Mouse (Mus musculus) gastrocnemius, adult 2 months (tissue): ENCODE results near the gene Pla1a. TPM values are rescaled to one million over a fixed set of nuclear protein-coding genes. Genes with fewer than 3 reads are reported as not detected.
A peak's percentile ranks its signal among the peaks of the same experiment; 100 is the strongest.

Source experiments
- DNase-seq: peaks from one replicate; pipeline ENCODE4 v3.0.0; 2022
- H3K27ac ChIP-seq: fragments of 200-600 bp; 2 replicates; pipeline ENCODE4 v1.8.1; 2022; ENCODE audit warnings: mild to moderate bottlenecking
- H3K4me3 ChIP-seq: fragments of 200-600 bp; 2 replicates; pipeline ENCODE4 v1.8.1; 2022; ENCODE audit warnings: mild to moderate bottlenecking, moderate library complexity
- CTCF ChIP-seq: fragments of 200-600 bp; IDR thresholded peaks from 2 replicates; pipeline ENCODE4 v1.8.1; 2022; ENCODE audit warnings: antibody characterized with exemption, mild to moderate bottlenecking, moderate library complexity
- intact Hi-C: fragments of 180-260 bp; cut with DNase I; formaldehyde crosslinking; loops from one replicate; pipeline ENCODE4 v1.15.1; 2025
- total RNA-seq, 2 experiments: library from RNA; stranded (reverse); gene quantifications; 2 replicates each; pipeline ENCODE4 v1.2.3; 2021

Pla1a gene
- total RNA-seq, 2 experiments from 2014 or later: 5.3 to 6.3 TPM

GRCm38 (mm10) chr16:38401468-38401867 lies 31.5 kb downstream of the Pla1a start:
- intact Hi-C loops: no loop called here
- Histone ChIP-seq H3K27ac (no peak overlapping the region), H3K4me3 (no peak overlapping the region)
- no peak for DNase-seq
- no peak for TF ChIP-seq CTCF

- intact Hi-C loops: no loop called here
- DNase-seq: no peak
- peak overlapping the region; percentile 83 for H3K27ac ChIP-seq
- TF ChIP-seq CTCF: no peak
- peak overlapping the region; percentile 59 for H3K4me3 ChIP-seq
Measured at GRCm38 (mm10) chr16:38400311-38400960, 32.5 kb downstream of the Pla1a start.

GRCm38 (mm10) chr16:38399531-38400231 lies 33.3 kb downstream of the Pla1a start:
- peak; percentile 74 for DNase-seq
- Histone ChIP-seq H3K27ac (peak overlapping the region; percentile 83), H3K4me3 (peak overlapping the region; percentile 59)
- no peak for TF ChIP-seq CTCF
- intact Hi-C loops: loop anchor here (5.0 kb wide), 2 partner anchors 37 to 53 kb away; partner anchors contain the start of genes Adprh and Popdc2

- DNase-seq: no peak
- H3K27ac ChIP-seq: peak overlapping the region; percentile 83
- TF ChIP-seq CTCF: no peak
- no peak overlapping the region for H3K4me3 ChIP-seq
- intact Hi-C loops: loop anchor here (5.0 kb wide), 2 partner anchors 37 to 53 kb away; partner anchors contain the start of genes Adprh and Popdc2
Measured at GRCm38 (mm10) chr16:38399076-38399475, 33.9 kb downstream of the Pla1a start.

- Histone ChIP-seq H3K4me3 (no peak overlapping the region), H3K27ac (no peak overlapping the region)
- DNase-seq: no peak
- intact Hi-C loops: loop anchor here (5.0 kb wide), 2 partner anchors 36 to 54 kb away; partner anchors contain the start of genes Adprh and Popdc2
- no peak for TF ChIP-seq CTCF
Measured at GRCm38 (mm10) chr16:38398266-38398665, 34.7 kb downstream of the Pla1a start.

GRCm38 (mm10) chr16:38396155-38396554 lies 36.8 kb downstream of the Pla1a start:
- H3K4me3 ChIP-seq: peak overlapping the region; percentile 52
- DNase-seq: peak; percentile 84
- peak overlapping the region; percentile 86 for H3K27ac ChIP-seq
- intact Hi-C loops: loop anchor here (5.0 kb wide), 2 partner anchors 34 to 56 kb away; partner anchors contain the start of genes Adprh and Popdc2
- TF ChIP-seq CTCF: no peak

GRCm38 (mm10) chr16:38395060-38395730 lies 37.8 kb downstream of the Pla1a start:
- DNase-seq: no peak
- TF ChIP-seq CTCF: no peak
- Histone ChIP-seq H3K27ac (peak overlapping the region; percentile 86), H3K4me3 (no peak overlapping the region)
- intact Hi-C loops: loop anchor here (5.0 kb wide), 2 partner anchors 33 to 57 kb away; partner anchors contain the start of genes Adprh and Popdc2

- H3K27ac ChIP-seq: peak overlapping the region; percentile 58
Measured at GRCm38 (mm10) chr16:38394191-38394618, 38.7 kb downstream of the Pla1a start.

GRCm38 (mm10) chr16:38392126-38392894 lies 40.6 kb downstream of the Pla1a start:
- peak overlapping the region; percentile 94 for H3K27ac ChIP-seq
- no peak for TF ChIP-seq CTCF
- intact Hi-C loops: no loop called here
- DNase-seq: peak; percentile 89
- peak overlapping the region; percentile 78 for H3K4me3 ChIP-seq

More at GRCm38 (mm10) chr16:38394191-38394618, 38.7 kb downstream of the Pla1a start:
- DNase-seq: no peak
- intact Hi-C loops: no loop called here
- no peak for TF ChIP-seq CTCF
- no peak overlapping the region for H3K4me3 ChIP-seq

- TF ChIP-seq CTCF: no peak
- intact Hi-C loops: loop anchor here (2.0 kb wide), 1 partner anchor 44 kb away; the partner anchor contains the start of genes Cox17 and Gm21987
- Histone ChIP-seq H3K27ac (peak overlapping the region; percentile 94; the same call in 1 of the 2 replicates), H3K4me3 (no peak overlapping the region)
- no peak for DNase-seq
Measured at GRCm38 (mm10) chr16:38390322-38390721, 42.6 kb downstream of the Pla1a start.

GRCm38 (mm10) chr16:38389284-38389893 lies 43.6 kb downstream of the Pla1a start:
- intact Hi-C loops: no loop called here
- H3K27ac ChIP-seq: peak overlapping the region; percentile 29; the same call in 1 of the 2 replicates
- DNase-seq: no peak
- no peak for TF ChIP-seq CTCF
- no peak overlapping the region for H3K4me3 ChIP-seq

GRCm38 (mm10) chr16:38388757-38389156 lies 44.2 kb downstream of the Pla1a start:
- intact Hi-C loops: no loop called here
- Histone ChIP-seq H3K27ac (no peak overlapping the region; the same call in 1 of the 2 replicates), H3K4me3 (no peak overlapping the region)
- TF ChIP-seq CTCF: no peak
- no peak for DNase-seq
